Mouse (Mus musculus) heart, postnatal 0 days (tissue): Measurements from ENCODE around the gene Isca1. TPM values are rescaled to one million over a fixed set of nuclear protein-coding genes. Genes with fewer than 3 reads are reported as not detected.
"Not testable (repeated sequence)": the region's sequence is repeated elsewhere in the genome, so short reads cannot be mapped to it uniquely, and the experiment has no call there.

Source experiments
- ATAC-seq: fragments of 200-750 bp; cut with Nextera tagmentation; 2 replicates; pipeline ENCODE4 v1.8.0; 2017; ENCODE audit warnings: low read depth, moderate number of reproducible peaks, moderate library complexity; ENCODE audit not compliant: insufficient read depth
- DNase-seq: peaks from one replicate; pipeline ENCODE4 v3.0.0-alpha.2; 2016; ENCODE audit warnings: low spot score
- H3K27ac ChIP-seq: fragments of 300-500 bp; sonication (generic); 2 replicates; pipeline ENCODE4 v1.5.1; 2014; ENCODE audit warnings: low read depth, mild to moderate bottlenecking
- H3K27me3 ChIP-seq: fragments of 300-500 bp; sonication (generic); 2 replicates; pipeline ENCODE4 v1.6.1; 2014; ENCODE audit warnings: low read length, mixed read lengths; ENCODE audit not compliant: control insufficient read depth, insufficient read depth
- H3K36me3 ChIP-seq: fragments of 300-500 bp; sonication (generic); replicated peaks from 2 replicates; pipeline ENCODE4 v1.6.1; 2014; ENCODE audit warnings: low read length, mixed read lengths; ENCODE audit not compliant: control insufficient read depth, insufficient read depth
- H3K4me1 ChIP-seq: fragments of 300-500 bp; sonication (generic); 2 replicates; pipeline ENCODE4 v1.6.1; 2014; ENCODE audit warnings: antibody characterized with exemption; ENCODE audit not compliant: control insufficient read depth, insufficient read depth
- H3K4me2 ChIP-seq: fragments of 300-500 bp; sonication (generic); 2 replicates; pipeline ENCODE4 v1.6.1; 2014; ENCODE audit warnings: low read depth, mild to moderate bottlenecking, low read length, moderate library complexity
- H3K4me3 ChIP-seq: fragments of 300-500 bp; sonication (generic); 2 replicates; pipeline ENCODE4 v1.5.1; 2014; ENCODE audit warnings: low read depth, low read length
- H3K9ac ChIP-seq: fragments of 300-500 bp; sonication (generic); replicated peaks from 2 replicates; pipeline ENCODE4 v1.6.1; 2014; ENCODE audit warnings: low read depth, low read length, mixed read lengths
- H3K9me3 ChIP-seq: fragments of 300-500 bp; sonication (generic); replicated peaks from 2 replicates; pipeline ENCODE4 v1.6.1; 2016; ENCODE audit warnings: low read length; ENCODE audit not compliant: control insufficient read depth
- CTCF ChIP-seq: IDR thresholded peaks from 2 replicates; pipeline ENCODE4 v1.5.1; 2016; ENCODE audit warnings: antibody characterized with exemption, control low read depth, low read depth
- EP300 ChIP-seq: IDR thresholded peaks from 2 replicates; pipeline ENCODE4 v1.6.1; 2016; ENCODE audit warnings: antibody characterized with exemption, low read depth
- WGBS: fragments of 180-500 bp; shearing (Covaris S2); extraction: QIAGEN DNeasy Blood & Tissue Kit; methylation state at CpG from one replicate; pipeline ENCODE4 v1.1.7; 2014; 5-methylcytosine and 5-hydroxymethylcytosine counted together
- polyA plus RNA-seq: library from polyadenylated mRNA; unstranded; fragments of >200 nt; fragmentation: Nextera tagmentation; extraction: Ambion mirVana; gene quantifications from 2 replicates; pipeline ENCODE4 v1.2.1, GENCODE M21; 2015
- total RNA-seq: library from RNA; depleted of rRNA; stranded (reverse); fragments of >200 nt; gene quantifications from 2 replicates; pipeline ENCODE4 v1.2.3, GENCODE M21; 2014; ENCODE audit warnings: low replicate concordance; rRNA removed

The Isca1 gene
- total and polyA plus RNA-seq, 2 experiments from 2014 or later: 193 to 259 TPM

DNA sequence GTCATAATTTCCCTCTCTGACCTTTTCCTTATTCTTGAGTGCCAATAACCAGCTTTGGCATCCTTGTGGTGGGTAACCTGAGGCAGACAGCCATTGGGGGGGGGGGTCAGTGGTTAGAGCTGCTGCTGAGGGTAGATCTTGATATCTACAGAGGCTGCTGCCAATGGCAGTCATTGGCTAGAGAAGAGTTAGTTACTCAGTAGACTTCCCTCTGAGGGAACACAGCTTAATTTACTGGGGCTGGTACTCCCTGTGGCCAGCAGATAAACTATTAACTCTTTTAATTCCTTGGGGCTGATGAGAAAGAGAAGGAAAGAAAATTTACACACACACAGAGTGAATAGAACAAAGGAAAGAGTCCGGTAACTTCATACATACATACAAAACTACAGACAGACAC lies 50.1 kb downstream of the Isca1 start:
- no peak for DNase-seq
- TF ChIP-seq CTCF (no peak), EP300 (no peak)
- Histone ChIP-seq H3K9me3 (no peaks in the 10 kb centered on the region), H3K4me1 (no peaks in the 10 kb centered on the region), H3K9ac (no peak overlapping the region), H3K27ac (no peak overlapping the region), H3K4me2 (no peak overlapping the region), H3K27me3 (no peaks in the 10 kb centered on the region), H3K36me3 (no peaks in the 10 kb centered on the region), H3K4me3 (no peak overlapping the region)
- no peak for ATAC-seq
- 89% methylated on average over 1 of the region's 1 CpGs for WGBS

DNA sequence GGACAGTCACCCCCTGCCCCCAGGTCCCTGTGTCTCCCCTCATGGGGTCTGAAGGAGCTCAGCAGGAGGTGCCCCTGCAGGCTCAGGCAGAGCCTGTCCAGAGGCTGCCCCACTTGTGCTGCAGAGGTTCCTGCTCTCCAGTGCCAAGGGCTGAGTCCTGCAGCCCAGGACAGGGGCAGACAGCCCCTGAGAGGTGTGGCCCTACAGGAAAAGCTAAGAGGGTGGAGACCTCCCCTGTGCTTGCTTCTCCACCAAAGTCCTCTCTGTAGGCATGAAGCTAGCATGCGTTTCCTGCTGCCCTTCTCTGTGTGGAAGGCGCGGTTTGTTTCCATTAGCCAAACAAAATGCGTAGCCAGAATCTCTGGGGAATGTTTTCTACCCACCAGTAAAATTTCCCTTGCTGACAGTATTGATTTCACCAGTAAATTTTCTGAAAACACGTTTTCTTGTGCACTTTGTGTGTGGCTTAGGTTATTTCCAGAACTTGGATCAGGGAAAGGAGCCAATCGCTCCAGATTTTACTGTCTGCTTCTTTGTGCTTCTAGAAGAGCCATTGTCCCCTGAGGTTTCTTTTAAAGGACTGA lies 50.7 kb downstream of the Isca1 start:
- not testable (repeated sequence) for H3K9ac ChIP-seq, H3K4me3 ChIP-seq, H3K4me2 ChIP-seq, H3K9me3 ChIP-seq, H3K27ac ChIP-seq, H3K27me3 ChIP-seq, H3K36me3 ChIP-seq, H3K4me1 ChIP-seq
- ATAC-seq (peak; percentile 51; the same call in 1 of the 2 replicates), DNase-seq (peak; percentile 32)
- 36% methylated on average over 6 of the region's 6 CpGs for WGBS

DNA sequence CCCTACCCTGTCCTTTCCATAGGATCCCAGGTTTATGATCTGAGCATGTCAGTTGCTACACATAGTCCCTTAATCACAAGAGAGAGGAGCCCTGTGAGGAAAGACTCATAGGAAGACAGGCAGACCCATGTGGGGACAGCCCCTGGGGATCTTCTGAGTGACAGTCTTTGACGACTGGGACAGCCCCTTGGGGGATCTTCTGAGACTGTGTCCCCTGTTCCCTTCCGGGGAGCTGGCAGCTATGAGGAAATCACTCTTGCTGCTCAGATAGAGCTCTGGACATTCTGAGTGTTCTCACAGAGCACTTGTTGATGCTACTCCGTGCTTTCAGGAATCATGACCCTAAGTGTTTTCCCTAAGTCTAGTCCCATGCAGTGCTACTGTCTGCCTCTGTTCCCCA lies 55.9 kb downstream of the Isca1 start:
- TF ChIP-seq CTCF (no peak), EP300 (no peak)
- ATAC-seq (no peak), DNase-seq (no peak)

DNA sequence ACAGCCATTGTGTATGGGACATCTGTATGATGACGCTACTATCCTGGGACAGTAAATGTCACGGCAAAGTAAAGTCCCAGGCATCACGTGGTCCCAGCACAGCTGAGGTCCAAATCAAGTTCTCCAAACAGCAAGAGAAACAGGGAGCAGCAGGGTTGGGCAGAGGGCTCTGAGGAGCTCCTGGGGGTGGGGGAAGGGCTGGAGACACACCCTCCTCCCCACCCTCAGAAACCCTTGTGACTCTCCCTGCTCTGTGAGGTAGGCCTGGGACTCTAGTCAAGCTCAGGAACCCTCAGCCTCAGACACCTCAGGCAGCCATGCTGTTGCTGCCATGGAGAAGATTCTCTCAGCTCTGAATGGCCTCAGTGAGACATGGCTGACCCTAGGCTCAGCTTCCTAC lies 57.6 kb downstream of the Isca1 start, which contains the start of gene Spata31d1b:
Gene Spata31d1b (plus strand): TSS at position 301 of the 400 bp plus-strand sequence.
- H3K27ac ChIP-seq, H3K36me3 ChIP-seq, H3K9me3 ChIP-seq, H3K4me3 ChIP-seq, H3K27me3 ChIP-seq, H3K4me2 ChIP-seq, ATAC-seq, H3K9ac ChIP-seq, H3K4me1 ChIP-seq, DNase-seq: not testable (repeated sequence)
- 64% methylated on average over 3 of the region's 3 CpGs for WGBS

More for the DNA sequence above, 55.9 kb downstream of the Isca1 start:
- no peak overlapping the region for H3K9ac ChIP-seq
- no peak overlapping the region for H3K4me2 ChIP-seq
- H3K4me3 ChIP-seq: no peak overlapping the region
- H3K27ac ChIP-seq: no peak overlapping the region
- H3K4me1 ChIP-seq: no peaks in the 10 kb centered on the region
- H3K36me3 ChIP-seq: no peaks in the 10 kb centered on the region
- WGBS: 28% methylated on average over 3 of the region's 3 CpGs
- no peaks in the 10 kb centered on the region for H3K9me3 ChIP-seq
- H3K27me3 ChIP-seq: no peaks in the 10 kb centered on the region

DNA sequence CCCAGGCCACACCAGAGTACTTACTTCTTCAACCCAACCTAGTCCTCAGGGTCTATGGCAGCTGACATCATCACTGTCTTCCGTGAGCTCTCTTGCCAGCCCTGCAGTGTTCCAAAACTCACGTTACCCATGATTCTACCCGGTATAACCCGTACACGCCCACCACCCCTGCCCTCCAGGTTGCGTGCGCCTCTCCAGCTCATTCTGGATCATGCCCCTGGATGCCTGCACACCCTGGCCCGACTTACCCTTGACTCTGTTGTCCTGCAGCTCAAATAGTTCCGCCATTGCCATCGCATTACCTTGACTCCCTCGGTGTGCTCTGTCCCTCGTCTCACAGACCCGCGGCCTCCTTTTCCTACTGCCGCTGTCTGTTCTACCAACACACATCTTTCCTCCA lies 59.4 kb downstream of the Isca1 start, which contains the start of gene Spata31d1a:
Gene Spata31d1a (minus strand): TSS at position 101 of the 400 bp plus-strand sequence.
- WGBS: 83% methylated on average over 15 of the region's 15 CpGs
- H3K27ac ChIP-seq: no peak within 1 kb of the TSS
- H3K9ac ChIP-seq: no peak within 1 kb of the TSS
- TF ChIP-seq EP300: no peak
- no peak for TF ChIP-seq CTCF
- no peak within 1 kb of the TSS for H3K4me3 ChIP-seq
- no peaks in the 10 kb centered on the region for H3K27me3 ChIP-seq
- no peak within 1 kb of the TSS for H3K4me2 ChIP-seq
- no peaks in the 10 kb centered on the region for H3K4me1 ChIP-seq
- no peaks in the 10 kb centered on the region for H3K36me3 ChIP-seq
- ATAC-seq: no peak
- H3K9me3 ChIP-seq: no peaks in the 10 kb centered on the region
- no peak for DNase-seq

Other genes with a start within 250 kb of the Isca1 start
- 21.6 and 21.7 TPM in 2 replicates for gene Agtpbp1, start 184.6 kb downstream of the Isca1 start, total RNA-seq
- 10.4 and 12.4 TPM in 2 replicates for gene Agtpbp1, start 184.6 kb downstream of the Isca1 start, polyA plus RNA-seq
- gene Naa35, start 184.6 kb downstream of the Isca1 start, total RNA-seq: 31.3 and 83.1 TPM in 2 replicates
- 70.0 and 72.5 TPM in 2 replicates for gene Naa35, start 184.6 kb downstream of the Isca1 start, polyA plus RNA-seq
- 26.6 and 30.4 TPM in 2 replicates for gene Golm1, start 94.0 kb downstream of the Isca1 start, total RNA-seq
- gene Golm1, start 94.0 kb downstream of the Isca1 start, polyA plus RNA-seq: 19.9 and 20.8 TPM in 2 replicates
- gene 4921517D22Rik, start 75.7 kb downstream of the Isca1 start, total RNA-seq: not detected in 2 replicates
- gene 4921517D22Rik, start 75.7 kb downstream of the Isca1 start, polyA plus RNA-seq: not detected in 2 replicates
- gene Spata31d1a, start 59.5 kb downstream of the Isca1 start, total RNA-seq: not detected in 2 replicates
- not detected in 2 replicates for gene Spata31d1a, start 59.5 kb downstream of the Isca1 start, polyA plus RNA-seq
- not detected in 2 replicates for gene Spata31d1b, start 57.5 kb downstream of the Isca1 start, total RNA-seq
- gene Spata31d1b, start 57.5 kb downstream of the Isca1 start, polyA plus RNA-seq: not detected in 2 replicates
- gene Spata31d1d, start 38.1 kb downstream of the Isca1 start, total RNA-seq: not detected in 2 replicates
- not detected in 2 replicates for gene Spata31d1d, start 38.1 kb downstream of the Isca1 start, polyA plus RNA-seq
- not detected in 2 replicates for gene 1700014D04Rik, start 23.1 kb downstream of the Isca1 start, total RNA-seq
- 0.18 TPM in 1 of 2 replicates, not detected in the other for gene 1700014D04Rik, start 23.1 kb downstream of the Isca1 start, polyA plus RNA-seq
- gene Gm49354, start 12.4 kb upstream of the Isca1 start, total RNA-seq: not detected in 2 replicates
- gene Gm49354, start 12.4 kb upstream of the Isca1 start, polyA plus RNA-seq: not detected in 2 replicates
- gene Tut7, start 53.3 kb upstream of the Isca1 start, total RNA-seq: 19.3 and 24.3 TPM in 2 replicates
- 24.0 and 26.3 TPM in 2 replicates for gene Tut7, start 53.3 kb upstream of the Isca1 start, polyA plus RNA-seq